Mouse (Mus musculus) spleen, adult 2 months (tissue): ENCODE data around the gene Fam184b. TPM values are rescaled to one million over a fixed set of nuclear protein-coding genes. Genes with fewer than 3 reads are reported as not detected.

ENCODE experiments used
- DNase-seq, 2 experiments: peaks; one replicate each; pipeline versions ENCODE4 v3.0.0 to v3.0.0-alpha.2; 2012 to 2021; ENCODE audit warnings: low spot score in 2 of 2, low read depth in 1 of 2
- H3K27ac ChIP-seq: fragments of 200-500 bp; 2 replicates; pipeline ENCODE4 v1.5.1; 2012; ENCODE audit warnings: low read length, inconsistent platforms; ENCODE audit not compliant: insufficient read depth
- H3K27me3 ChIP-seq: fragments of 200-500 bp; 2 replicates; pipeline ENCODE4 v1.6.1; 2012; ENCODE audit warnings: mild to moderate bottlenecking, moderate library complexity, low read length, inconsistent platforms; ENCODE audit not compliant: control insufficient read depth, insufficient read depth
- H3K36me3 ChIP-seq: fragments of 200-500 bp; 2 replicates; pipeline ENCODE4 v1.6.1; 2012; ENCODE audit warnings: mild to moderate bottlenecking, low read length, inconsistent platforms; ENCODE audit not compliant: control insufficient read depth, insufficient read depth
- H3K4me1 ChIP-seq: fragments of 200-500 bp; 2 replicates; pipeline ENCODE4 v1.6.1; 2011; ENCODE audit warnings: inconsistent platforms; ENCODE audit not compliant: control insufficient read depth, insufficient read depth, insufficient read length
- H3K4me3 ChIP-seq: fragments of 200-500 bp; 2 replicates; pipeline ENCODE4 v1.5.1; 2011; ENCODE audit warnings: mild to moderate bottlenecking, inconsistent platforms; ENCODE audit not compliant: insufficient read depth, insufficient read length; ENCODE audit errors: extremely low read depth
- CTCF ChIP-seq: fragments of 200-500 bp; IDR thresholded peaks from 2 replicates; pipeline ENCODE4 v1.5.1; 2011; ENCODE audit warnings: mild to moderate bottlenecking, inconsistent platforms; ENCODE audit not compliant: insufficient read depth, insufficient read length, insufficient replicate concordance; ENCODE audit errors: extremely low read depth
- POLR2A ChIP-seq: fragments of 200-500 bp; IDR thresholded peaks from 2 replicates; pipeline ENCODE4 v1.6.1; 2011; ENCODE audit warnings: low read depth, low read length, inconsistent platforms
- WGBS: fragments of 180-500 bp; shearing (Covaris S2); methylation state at CpG from one replicate; pipeline ENCODE4 v1.1.7; 2018; 5-methylcytosine and 5-hydroxymethylcytosine counted together
- polyA plus RNA-seq: library from polyadenylated mRNA; depleted of rRNA; stranded (reverse); fragments of >200 nt; gene quantifications from 2 replicates; pipeline ENCODE4 v1.2.3, GENCODE M21; 2012

The Fam184b gene
- polyA plus RNA-seq, 1 experiment = 0.08 TPM

- 32% methylated on average over 5 of the region's 5 CpGs for WGBS
- Histone ChIP-seq H3K27me3 (no peaks in the 10 kb centered on the region), H3K4me1 (no peaks in the 10 kb centered on the region), H3K27ac (no peak overlapping the region), H3K36me3 (no peaks in the 10 kb centered on the region), H3K4me3 (no peak overlapping the region)
- no peak for DNase-seq
- TF ChIP-seq CTCF (no peak), POLR2A (no peak)
Measured at GRCm38 (mm10) chr5:45572816-45573215, 66.6 kb downstream of the Fam184b start.

- TF ChIP-seq POLR2A = no peak
- whole genome bisulfite sequencing = 86% methylated on average over 1 of the region's 1 CpGs
- Histone ChIP-seq H3K4me3 (no peak overlapping the region), H3K4me1 (no peaks in the 10 kb centered on the region), H3K27me3 (0 out of 2 replicates have a peak, but pooled peaks cover 1% of the 10 kb centered on the region), H3K27ac (no peak overlapping the region), H3K36me3 (no peaks in the 10 kb centered on the region)
- no peak for DNase-seq
Measured at GRCm38 (mm10) chr5:45565829-45566228, 73.6 kb downstream of the Fam184b start.

- DNase-seq = no peak
- Histone ChIP-seq H3K27ac (no peak overlapping the region), H3K4me3 (no peak overlapping the region), H3K27me3 (0 out of 2 replicates have a peak, but pooled peaks cover 1% of the 10 kb centered on the region), H3K36me3 (no peaks in the 10 kb centered on the region), H3K4me1 (no peaks in the 10 kb centered on the region)
- TF ChIP-seq POLR2A (no peak), CTCF (no peak)
- WGBS = 34% methylated on average over 6 of the region's 6 CpGs
Measured at GRCm38 (mm10) chr5:45564054-45564453, 75.4 kb downstream of the Fam184b start.

GRCm38 (mm10) chr5:45549586-45549985, 89.8 kb downstream of the Fam184b start:
- H3K36me3 ChIP-seq = no peaks in the 10 kb centered on the region
- TF ChIP-seq CTCF (no peak), POLR2A (no peak)
- DNase-seq = no peak
- H3K4me1 ChIP-seq = no peaks in the 10 kb centered on the region
- H3K27me3 ChIP-seq = no peaks in the 10 kb centered on the region
- no peak overlapping the region for H3K27ac ChIP-seq
- H3K4me3 ChIP-seq = no peak overlapping the region
- WGBS = 81% methylated on average over 1 of the region's 1 CpGs

- H3K27me3 ChIP-seq = no peaks in the 10 kb centered on the region
- WGBS = 46% methylated on average over 5 of the region's 5 CpGs
- H3K4me3 ChIP-seq = no peak overlapping the region
- H3K4me1 ChIP-seq = 0 out of 2 replicates have a peak, but pooled peaks cover 2% of the 10 kb centered on the region
- DNase-seq = no peak
- TF ChIP-seq POLR2A (no peak), CTCF (no peak)
- no peak overlapping the region for H3K27ac ChIP-seq
- no peaks in the 10 kb centered on the region for H3K36me3 ChIP-seq
Measured at GRCm38 (mm10) chr5:45543374-45543773, 96.0 kb downstream of the Fam184b start.

GRCm38 (mm10) chr5:45539502-45539901, 99.9 kb downstream of the Fam184b start:
- TF ChIP-seq CTCF (no peak), POLR2A (no peak)
- Histone ChIP-seq H3K27ac (no peak overlapping the region), H3K4me3 (no peak overlapping the region), H3K4me1 (0 out of 2 replicates have a peak, but pooled peaks cover 2% of the 10 kb centered on the region), H3K36me3 (no peaks in the 10 kb centered on the region), H3K27me3 (no peaks in the 10 kb centered on the region)
- DNase-seq = no peak
- WGBS = 71% methylated on average over 10 of the region's 10 CpGs

GRCm38 (mm10) chr5:45535177-45535576, 104.2 kb downstream of the Fam184b start:
- no peaks in the 10 kb centered on the region for H3K4me1 ChIP-seq
- H3K4me3 ChIP-seq = no peak overlapping the region
- no peak for TF ChIP-seq CTCF
- TF ChIP-seq POLR2A = no peak
- 36% methylated on average over 4 of the region's 4 CpGs for WGBS
- no peak overlapping the region for H3K27ac ChIP-seq
- DNase-seq = no peak
- no peaks in the 10 kb centered on the region for H3K27me3 ChIP-seq
- H3K36me3 ChIP-seq = 0 out of 2 replicates have a peak, but pooled peaks cover 2% of the 10 kb centered on the region
